Mouse (Mus musculus): ENCODE measurements around the gene Amz1. TPM values are rescaled to one million over a fixed set of nuclear protein-coding genes. Genes with fewer than 3 reads are reported as not detected.

Gene Amz1
- total RNA-seq, 2 experiments from 2014 or later = 0.47 to 0.75 TPM

DNA sequence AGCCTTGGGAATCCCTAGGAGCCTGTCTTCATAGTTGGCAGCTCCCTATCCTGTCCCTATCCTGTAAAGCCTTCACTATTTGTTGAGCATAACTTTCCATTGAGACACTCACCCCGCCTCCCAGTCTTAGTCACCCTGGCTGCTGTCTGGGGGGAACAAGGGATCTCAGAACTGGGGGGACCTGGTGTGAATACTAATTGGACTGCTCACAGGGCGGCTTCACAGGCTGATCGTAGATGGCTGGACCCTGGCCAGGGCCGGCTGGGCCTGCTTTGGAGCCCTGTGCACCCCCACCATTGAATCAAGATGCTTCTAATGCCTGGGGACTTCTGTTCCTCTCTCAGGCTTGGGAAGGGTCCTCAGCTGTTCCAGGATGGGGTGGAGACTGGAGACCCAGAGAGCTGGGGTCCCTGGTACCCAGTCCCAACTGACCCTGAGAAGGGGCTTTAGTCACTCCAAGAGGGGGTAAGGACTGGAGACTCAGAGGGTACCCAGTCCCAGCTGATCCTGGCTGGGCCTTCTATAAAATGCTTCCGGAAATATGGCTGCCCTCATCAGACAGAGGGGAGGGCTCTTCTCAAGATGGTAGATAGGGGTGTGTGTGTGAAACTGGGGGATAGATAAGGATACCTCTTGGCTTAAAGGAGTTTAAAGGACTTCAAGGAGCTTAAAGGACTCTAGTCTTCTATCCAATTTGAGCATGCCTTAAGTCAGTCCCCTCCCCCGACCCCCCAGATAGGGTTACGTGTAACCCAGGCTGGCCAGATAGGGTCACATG lies 2.3 kb downstream of the Amz1 start:
- DNase-seq = no peak

DNA sequence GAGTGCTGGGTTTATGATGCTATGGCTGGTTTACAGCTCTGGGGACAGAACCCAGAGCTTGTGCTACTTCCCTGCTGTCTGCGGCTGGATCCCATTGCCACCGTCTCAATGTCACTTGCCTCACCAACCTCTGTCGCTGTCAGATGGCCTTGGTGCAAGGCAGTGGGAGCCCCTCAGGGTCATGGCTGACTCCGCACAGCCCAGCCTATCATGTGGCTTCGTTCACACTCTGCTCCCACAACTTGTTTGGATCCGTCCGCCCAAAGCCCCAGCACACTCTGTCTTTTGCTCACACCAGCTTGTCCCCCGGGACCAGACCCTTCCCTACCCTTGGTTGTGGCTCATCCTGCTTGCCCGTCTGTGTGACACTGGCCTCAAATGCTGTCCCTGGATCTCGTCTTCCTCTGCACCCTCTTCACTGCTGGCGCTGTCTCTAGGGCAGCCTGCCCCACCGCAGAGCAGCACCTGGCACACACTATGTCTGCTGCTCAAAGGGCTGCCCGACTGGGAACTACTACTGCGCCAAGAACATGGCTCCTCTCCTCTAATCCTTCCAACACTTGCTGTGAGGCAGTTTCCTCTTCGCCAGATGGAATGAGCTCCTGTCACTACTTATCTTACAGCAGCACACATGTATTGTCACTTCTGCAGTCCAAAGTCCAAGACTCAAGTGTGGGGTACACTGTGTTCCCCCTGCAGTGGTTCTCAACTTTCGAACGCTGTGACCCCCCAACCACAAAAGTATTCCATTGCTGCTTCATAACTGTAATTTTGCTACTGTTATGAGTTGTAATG lies 3.2 kb downstream of the Amz1 start:
- no peak for DNase-seq

DNA sequence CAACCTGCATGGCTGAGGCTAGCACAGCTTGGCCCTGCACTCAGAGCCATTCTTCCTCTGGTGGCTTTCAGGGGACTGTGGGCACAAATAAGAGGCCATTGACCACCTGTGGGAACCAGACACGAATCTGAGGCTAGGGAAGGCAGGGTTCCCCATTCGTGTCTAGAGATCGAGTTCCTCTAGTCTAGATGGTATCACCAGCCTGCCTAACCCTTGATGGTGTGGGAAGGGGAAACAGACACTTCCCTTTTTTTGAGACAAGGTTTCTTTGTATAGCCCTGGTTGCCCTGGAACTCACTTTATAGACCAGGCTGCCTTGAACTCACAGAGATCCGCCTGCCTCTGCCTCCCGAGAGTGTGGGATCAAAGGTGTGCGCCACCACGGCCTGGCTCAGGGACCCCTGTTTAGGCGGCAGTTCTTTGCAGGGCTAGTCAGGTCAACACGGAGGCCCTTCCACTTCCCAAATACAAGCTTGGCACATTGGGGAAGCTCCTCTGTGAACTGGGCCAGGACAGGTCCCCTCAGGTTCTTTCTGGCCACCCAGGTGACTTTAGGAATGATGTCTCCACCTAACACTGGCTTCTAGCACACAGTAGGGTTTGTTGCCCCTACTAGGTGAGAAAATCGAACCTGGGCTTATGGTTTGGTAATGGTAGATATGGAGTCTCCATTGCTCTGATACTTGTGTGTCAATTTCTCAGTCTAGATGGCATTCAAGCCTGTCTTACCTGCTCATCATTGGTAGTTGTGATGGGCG lies 7.3 kb downstream of the Amz1 start:
- peak in 1 of 2 experiments; percentile 34 for DNase-seq

DNA sequence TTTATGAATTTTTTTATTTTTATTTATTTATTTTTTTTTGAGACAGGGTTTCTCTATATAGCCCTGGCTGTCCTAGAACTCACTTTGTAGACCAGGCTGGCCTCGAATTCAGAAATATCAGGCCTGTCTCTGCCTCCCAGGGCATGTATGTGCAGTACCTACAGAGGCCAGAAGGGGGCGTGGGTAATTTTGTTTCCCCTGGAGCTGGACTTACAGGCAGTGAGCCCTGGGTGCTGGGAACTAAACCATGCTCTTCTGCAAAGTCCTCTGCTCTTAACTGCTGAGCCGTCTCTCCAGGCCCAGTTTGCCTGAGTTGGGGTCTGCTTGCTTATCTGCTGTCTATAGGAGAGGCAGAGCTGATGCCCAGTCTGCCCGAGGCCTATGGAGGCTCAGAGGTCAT lies 8.3 kb downstream of the Amz1 start:
- DNase-seq = no peak

DNA sequence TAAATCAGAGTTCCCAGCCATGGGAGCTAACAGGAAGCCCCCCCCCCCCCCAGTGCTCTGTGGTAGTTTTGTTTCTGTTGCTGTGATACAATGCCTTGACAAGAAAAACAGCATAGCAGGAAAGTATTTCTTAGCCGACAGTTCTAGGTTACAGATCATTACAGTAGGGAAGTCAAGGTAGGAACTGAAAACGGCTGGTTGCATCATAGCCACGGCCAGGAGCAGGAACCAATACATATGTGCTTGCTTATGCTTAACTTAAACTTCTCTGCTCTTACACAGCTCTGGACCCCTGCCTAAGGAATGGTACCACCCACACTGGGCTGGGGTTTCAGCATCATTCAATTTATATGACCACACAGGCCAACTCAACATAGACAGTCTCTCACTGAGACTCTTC lies 9.4 kb downstream of the Amz1 start:
- DNase-seq = no peak

DNA sequence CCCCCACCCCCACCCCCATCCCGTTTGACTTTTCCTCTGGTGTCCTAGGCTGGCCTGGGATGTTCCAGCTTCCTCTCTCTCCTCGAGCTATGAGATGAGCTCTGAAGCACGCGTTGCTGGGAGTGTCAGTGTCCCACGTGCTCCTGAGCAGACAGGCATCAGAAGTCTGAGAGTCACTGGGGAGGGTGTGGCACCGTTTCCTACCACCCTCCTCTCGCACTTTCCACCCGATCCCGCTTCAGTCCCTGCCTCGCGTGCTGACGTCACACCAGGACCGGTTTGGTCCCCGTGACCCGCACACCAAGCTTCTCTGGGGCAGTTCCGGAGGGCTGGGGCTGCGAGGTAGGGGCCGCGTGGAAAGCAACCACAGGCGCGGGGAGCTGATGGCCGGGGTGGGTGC lies 11.4 kb downstream of the Amz1 start:
- peak in 1 of 2 experiments; percentile 42 for DNase-seq

DNA sequence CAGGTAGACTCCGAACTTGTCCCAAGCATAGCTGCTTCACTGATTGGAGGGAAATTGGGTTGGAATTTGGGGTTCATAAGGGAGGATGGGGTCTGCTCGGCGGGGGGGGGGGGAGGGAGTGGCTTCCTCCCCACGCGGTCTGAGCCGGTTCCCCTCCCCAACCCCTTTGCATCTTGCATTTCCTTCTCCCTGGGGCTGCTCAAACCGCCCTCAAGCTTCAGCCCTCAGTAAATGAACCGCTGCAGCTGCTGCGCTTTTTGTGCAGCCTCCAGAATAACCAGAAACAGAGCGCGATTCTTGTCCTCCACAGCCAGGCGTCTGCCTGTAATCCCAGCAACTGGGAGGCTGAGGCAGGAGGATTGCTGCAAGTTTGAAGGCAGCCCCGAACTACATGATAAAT lies 12.2 kb downstream of the Amz1 start:
- no peak for DNase-seq

DNA sequence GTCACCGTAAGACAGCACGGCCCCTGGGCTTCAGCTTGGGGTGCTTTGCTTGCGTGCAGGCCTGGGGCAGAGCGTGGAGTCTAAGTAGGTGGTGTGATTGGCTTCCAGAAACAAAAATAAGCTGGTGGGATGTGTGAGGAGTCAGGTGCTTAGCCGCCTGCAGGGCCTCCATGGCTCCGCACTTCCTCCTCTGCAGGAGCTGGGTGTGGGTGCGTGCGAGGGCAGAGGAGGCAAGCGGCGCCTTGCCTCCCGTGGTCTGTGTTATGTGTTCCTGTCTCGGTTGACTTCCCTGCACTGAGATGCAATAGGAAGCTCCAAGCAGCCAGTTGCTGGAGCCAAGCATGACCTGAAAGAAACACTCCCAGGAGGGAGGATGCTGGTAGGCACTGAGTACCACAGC lies 15.9 kb downstream of the Amz1 start:
- DNase-seq = no peak

DNA sequence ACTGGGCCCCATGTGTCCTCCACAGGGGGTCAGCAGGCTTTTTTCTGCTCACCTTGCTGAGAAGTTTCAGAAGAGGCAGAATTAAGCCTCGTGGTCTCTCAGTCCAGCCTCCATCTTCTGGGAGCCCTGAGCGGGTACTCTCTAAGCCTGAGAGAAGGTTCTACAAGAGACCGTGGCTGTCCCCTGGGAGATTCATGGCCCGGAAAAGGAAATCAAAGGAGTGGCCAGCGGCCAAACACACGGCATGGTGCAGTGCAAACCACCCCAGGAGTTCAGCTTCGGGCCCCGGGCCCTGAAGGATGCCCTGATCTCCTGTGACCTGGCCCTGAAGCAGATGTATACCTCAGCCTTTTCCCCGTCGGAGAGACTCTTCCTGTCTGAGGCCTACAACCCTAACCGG lies 17.1 kb downstream of the Amz1 start:
- peak in 1 of 2 experiments; percentile 61 for DNase-seq

DNA sequence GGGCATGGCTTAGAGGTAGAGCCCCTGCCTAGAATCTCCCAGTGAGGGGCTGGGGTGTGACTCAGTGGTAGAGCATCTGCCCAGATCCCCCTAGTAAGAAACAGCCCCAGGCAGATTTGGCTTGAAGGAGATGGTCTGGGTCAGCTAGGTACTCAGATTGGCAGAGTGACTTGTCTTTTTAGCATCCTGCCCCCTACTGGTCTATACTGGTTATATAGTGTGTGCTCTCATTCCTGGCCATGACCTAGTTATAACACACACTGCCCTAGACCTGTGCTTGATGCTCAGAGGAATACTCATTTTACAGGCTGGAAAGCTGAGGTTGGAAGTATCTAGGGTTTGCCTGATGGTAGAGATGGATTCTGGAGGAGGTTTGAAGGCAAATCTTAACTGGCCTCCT lies 17.9 kb downstream of the Amz1 start:
- DNase-seq = no peak

DNA sequence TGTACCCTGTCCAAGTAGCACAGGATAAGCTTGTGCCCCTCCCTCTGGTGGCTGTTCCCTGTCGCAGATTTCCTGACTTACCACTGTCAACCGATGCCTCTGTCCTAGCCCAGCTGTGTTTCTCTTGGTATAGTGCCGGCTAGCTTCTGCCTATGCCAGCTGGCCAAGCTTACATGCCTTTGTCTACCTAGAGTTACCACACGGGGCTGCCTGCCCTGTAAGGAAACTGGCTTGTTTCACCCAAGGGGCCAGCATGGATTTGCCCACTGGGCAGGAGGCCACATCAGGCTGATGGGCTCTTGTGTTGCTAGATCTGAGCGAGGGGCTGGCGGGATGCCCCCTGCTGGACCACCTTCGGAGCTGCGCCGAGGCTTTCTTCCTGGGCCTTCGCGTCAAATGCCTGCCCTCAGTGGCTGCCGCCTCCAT lies 19.8 kb downstream of the Amz1 start:
- DNase-seq = no peak

DNA sequence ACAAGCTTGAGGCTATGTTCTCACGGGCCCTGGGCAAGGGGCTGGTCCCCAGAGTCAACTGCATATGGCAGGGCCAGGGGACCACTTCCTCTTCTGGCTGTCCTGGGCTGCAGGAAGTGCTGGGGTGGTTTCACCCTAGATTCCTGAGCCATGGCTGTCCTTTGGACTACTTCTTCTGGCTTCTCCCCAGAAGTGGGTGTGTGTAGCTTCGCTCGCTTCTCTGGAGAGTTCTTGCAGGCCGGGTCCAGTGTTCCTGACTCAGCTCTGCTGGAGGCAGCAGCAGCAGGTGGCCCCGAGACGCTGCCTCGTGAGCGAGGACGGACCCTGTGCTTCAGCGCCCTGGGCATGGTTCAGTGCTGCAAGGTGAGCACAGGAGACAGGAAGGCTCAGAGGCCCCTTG lies 24.5 kb downstream of the Amz1 start:
- peak in 1 of 2 experiments; percentile 65 for DNase-seq

DNA sequence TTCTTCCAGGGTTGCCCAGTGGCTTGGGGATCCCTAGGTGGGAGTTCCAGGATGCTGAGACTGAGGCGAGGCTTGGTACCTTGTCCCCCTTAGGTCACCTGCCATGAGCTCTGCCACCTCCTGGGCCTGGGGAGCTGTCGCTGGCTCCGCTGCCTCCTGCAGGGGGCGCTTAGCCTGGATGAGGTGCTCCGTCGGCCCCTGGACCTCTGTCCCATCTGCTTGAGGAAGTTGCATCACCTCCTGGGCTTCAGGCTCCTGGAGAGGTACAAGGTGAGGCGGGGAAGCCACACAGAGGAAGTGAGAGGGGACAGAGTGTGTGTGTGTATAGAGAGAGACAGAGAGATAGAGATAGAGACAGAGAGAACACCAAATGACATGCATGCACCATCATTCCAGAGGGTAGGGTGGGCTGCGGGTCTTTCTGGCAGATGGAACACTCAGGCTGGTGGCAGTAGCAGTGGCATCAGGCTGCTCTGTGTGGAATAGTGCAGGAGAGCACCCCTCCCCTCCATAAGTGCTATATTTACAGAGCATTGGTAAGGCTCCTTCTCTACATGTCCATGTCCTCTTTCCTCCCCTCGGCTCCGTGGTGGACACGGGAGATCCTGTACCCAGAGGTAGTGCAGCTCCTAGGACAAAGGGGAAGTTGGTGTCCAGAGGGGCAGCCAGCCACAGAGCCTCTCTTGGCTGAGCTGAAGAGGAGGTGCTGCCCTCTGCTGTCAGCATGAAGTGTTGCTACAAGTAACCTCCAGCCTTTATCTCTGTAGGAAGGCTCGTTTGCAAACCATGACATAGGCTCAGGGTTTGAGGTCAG lies 25.3 kb downstream of the Amz1 start:
- peak; percentile 83 to 85 for DNase-seq

DNA sequence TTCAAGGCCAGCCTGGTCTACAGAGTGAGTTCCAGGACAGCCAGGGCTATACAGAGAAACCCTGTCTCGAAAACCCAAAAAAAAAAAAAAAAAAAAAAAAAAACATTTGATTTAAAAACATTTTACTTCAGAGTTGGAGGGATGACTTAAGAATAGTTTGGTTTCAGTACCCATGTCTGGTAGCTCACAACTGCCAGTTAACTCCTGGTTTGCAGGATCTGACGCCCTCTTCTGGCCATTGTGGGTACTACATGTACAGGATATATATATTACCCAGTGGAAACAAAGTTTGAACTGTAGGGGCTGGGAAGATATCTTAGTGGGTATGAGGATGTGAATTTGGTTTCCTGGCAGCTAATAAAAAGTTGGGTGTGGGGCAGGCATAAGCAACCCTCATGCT lies 27.0 kb downstream of the Amz1 start:
- DNase-seq = no peak

DNA sequence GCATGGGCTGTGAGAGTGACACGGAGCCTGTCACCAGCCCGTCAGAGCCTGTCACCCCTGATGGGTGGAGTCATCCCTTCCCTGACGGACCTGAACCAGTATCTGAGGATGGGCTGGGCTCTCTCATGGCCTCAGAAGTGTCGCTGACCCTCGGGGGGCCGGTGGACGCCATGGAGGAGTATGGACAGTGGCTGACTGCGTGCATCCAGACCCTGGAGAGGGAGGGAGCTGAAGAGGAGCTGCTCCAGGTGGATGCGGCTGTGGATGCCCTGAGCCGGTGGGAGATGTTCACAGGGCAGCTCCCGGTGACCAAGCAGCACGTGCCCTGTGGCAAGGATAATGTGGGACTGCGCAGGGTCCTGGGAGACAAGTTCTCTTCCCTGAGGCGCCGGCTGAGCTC lies 28.1 kb downstream of the Amz1 start:
- DNase-seq = no peak

DNA sequence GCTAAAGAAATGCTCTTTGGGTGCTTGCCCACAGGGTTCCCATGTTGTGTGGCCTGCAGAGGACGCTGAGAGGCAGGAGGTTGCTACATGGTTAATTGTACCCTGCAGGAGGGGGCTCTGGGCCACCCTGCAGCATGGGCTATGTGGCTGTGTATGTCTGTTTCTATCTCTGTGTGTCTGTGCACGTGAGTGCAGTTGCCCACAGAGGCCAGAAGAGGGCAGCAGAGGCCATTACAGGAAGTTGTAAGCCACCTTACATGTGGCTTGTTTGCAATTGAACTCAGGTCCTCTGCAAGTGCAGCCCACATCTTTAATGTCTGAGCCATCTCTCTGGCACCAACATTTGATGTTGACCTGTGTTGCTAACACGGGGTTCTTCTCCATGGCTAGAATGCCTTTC lies 28.7 kb downstream of the Amz1 start:
- DNase-seq = no peak

DNA sequence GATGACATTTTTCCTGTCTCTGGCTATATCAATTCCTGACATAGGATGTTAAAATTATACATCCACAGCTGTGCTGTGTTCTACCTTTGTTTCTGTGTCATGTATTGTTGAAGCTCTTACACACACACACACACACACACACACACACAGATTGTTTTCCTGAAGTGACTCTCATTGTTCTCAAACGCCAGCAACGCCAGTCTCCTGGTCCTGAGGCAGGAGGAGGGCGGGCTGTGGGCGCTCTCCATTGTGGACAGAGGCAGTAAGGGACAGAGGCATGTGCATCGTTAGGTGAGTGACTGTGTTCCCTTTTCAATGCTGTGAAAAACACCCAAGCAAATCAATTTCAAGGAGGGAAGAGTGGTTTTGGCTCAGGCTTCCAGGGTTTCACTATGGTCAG lies 29.3 kb downstream of the Amz1 start:
- no peak for DNase-seq

DNA sequence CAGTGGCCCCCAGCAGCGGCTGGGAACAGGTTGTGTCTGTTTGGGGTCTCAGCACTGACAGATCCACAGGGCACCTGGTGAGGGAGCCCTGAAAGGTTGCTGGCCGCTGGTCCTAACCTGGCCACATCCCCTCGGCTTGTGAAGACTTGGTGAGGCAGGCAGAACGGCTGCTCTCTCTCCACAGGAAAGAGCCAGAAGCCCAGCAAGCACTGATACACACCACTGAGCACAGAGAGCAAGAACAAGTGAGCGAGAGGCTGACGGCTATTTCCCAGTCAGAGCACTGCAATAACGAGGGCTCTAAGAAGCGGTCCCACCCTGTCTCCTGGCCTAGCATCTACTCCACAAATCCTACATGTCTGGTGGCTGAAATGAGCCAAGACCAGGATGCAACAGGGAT lies 34.9 kb downstream of the Amz1 start:
- DNase-seq = no peak

DNA sequence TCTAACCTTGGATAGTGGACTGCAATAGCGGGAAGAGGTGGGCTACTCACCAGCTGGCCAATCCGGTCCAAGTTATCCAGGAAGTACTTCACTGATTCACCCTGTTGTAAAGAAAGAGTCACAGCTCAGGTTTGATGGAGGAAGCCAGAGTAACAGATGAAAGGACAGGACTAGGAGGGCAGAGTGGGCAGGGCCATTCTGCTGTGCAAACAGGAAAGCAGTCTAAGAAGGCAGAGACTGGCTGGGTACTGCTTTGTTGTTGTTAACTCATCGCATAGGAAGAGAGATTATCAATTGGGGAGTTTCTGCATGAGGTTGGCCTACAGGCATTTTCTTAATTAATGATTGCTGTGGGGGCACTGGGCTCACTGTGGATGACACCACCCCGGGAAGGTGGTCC lies 38.6 kb downstream of the Amz1 start:
- no peak for DNase-seq

DNA sequence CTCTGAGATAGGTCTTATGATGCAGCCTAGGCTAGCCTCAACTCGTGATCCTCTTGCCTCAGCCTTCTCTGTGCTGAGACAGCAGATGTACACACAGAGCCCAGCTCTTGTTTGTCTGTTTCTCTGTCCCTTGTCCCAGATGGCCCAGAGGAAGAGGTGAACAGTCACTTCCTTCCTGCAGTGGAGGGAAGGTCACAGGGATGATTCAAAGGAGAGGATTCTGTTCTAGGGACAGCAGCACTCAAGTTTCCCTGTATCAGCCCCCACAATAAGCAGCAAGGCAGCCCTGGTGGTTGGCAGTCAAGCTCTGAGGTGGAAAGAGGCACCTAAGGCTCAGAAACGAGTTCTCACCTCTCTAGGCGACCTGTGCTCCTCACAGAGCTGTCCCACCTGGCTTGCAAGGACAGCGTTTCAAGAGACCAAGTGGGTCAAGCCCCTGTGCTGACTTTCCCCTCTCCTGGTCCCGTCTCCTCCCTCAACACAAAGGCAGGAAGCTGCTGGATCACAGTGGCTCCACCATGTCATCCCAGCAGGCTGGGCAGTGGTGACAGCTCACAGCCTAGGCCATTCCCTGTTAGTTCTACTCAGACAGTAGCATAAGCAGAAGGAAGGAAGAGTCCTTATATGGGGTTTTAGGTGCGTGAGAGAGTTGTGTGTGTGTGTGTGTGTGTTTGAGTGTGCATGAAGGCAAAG lies 41.1 kb downstream of the Amz1 start:
- peak; percentile 52 to 79 for DNase-seq

DNA sequence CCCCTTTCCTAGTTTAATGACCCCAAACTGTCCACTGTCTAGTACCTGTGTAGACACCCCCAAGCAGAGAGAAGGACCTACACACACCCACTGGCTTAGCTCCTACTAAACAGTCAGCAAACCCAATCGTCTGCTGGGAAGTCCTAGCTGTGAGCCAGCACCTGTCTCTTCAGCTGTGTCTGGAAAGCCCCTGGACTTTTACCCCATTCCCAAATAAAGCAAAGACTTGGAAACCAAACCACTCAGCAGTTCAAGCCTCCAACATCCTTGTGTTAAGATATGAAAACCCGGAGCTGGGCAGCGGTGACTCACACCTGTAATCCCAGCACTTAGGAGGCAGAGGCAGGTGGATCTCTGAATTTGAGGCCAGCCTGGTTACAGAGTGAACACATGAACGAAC lies 42.6 kb downstream of the Amz1 start:
- DNase-seq = no peak

Data from heart, adult 18-20 months (tissue).